Mouse (Mus musculus): ENCODE data around the gene Safb2. TPM values are rescaled to one million over a fixed set of nuclear protein-coding genes. Genes with fewer than 3 reads are reported as not detected.

Gene Safb2
- total and polyA plus RNA-seq, 2 experiments from 2014 or later, result 30.7 to 48.9 TPM

GRCm38 (mm10) chr17:56545945-56546344 is 38.4 kb downstream of the Safb2 start:
- 83% methylated on average over 1 of the region's 1 CpGs for WGBS

GRCm38 (mm10) chr17:56544699-56545387 is 39.5 kb downstream of the Safb2 start:
- 76% methylated on average over 7 of the region's 7 CpGs for WGBS

More at GRCm38 (mm10) chr17:56545945-56546344, 38.4 kb downstream of the Safb2 start:
- Histone ChIP-seq H3K36me3 (ENCODE audit: insufficient read depth, low read length) (no peaks in the 10 kb centered on the region), H3K4me1 (ENCODE audit: insufficient read depth, low read length) (peaks cover 8% of the 10 kb centered on the region), H3K27me3 (ENCODE audit: insufficient read depth, low read length) (no peaks in the 10 kb centered on the region), H3K9ac (replicated peaks; ENCODE audit: low read length, poor library complexity, severe bottlenecking) (no peak overlapping the region), H3K9me3 (ENCODE audit: low read length) (no peaks in the 10 kb centered on the region), H3K4me2 (ENCODE audit: low read depth, low read length, poor library complexity, severe bottlenecking) (no peak overlapping the region), H3K27ac (ENCODE audit: low read depth, low read length) (no peak overlapping the region), H3K4me3 (ENCODE audit: low read depth, low read length) (no peak overlapping the region)
- no peak for DNase-seq (ENCODE audit: low spot score)
- TF ChIP-seq CTCF (IDR thresholded peaks at IDR 0.05), result no peak
- ATAC-seq (ENCODE audit: low FRiP score), result no peak

GRCm38 (mm10) chr17:56543684-56544224 is 40.6 kb downstream of the Safb2 start:
- ATAC-seq (ENCODE audit: low FRiP score) (no peak), DNase-seq (ENCODE audit: low spot score) (no peak)
- WGBS, result 88% methylated on average over 3 of the region's 3 CpGs
- H3K9ac ChIP-seq (replicated peaks; ENCODE audit: low read length, poor library complexity, severe bottlenecking), result no peak overlapping the region
- no peak overlapping the region for H3K4me2 ChIP-seq (ENCODE audit: low read depth, low read length, poor library complexity, severe bottlenecking)
- no peak overlapping the region for H3K4me3 ChIP-seq (ENCODE audit: low read depth, low read length)
- no peaks in the 10 kb centered on the region for H3K27me3 ChIP-seq (ENCODE audit: insufficient read depth, low read length)
- no peaks in the 10 kb centered on the region for H3K36me3 ChIP-seq (ENCODE audit: insufficient read depth, low read length)
- H3K9me3 ChIP-seq (ENCODE audit: low read length), result no peaks in the 10 kb centered on the region
- H3K27ac ChIP-seq (ENCODE audit: low read depth, low read length), result no peak overlapping the region
- TF ChIP-seq CTCF (IDR thresholded peaks at IDR 0.05), result peak; percentile 7; the same call in 1 of the 2 replicates
- H3K4me1 ChIP-seq (ENCODE audit: insufficient read depth, low read length), result peaks cover 8% of the 10 kb centered on the region

More at GRCm38 (mm10) chr17:56544699-56545387, 39.5 kb downstream of the Safb2 start:
- Histone ChIP-seq H3K4me2 (ENCODE audit: low read depth, low read length, poor library complexity, severe bottlenecking) (no peak overlapping the region), H3K27me3 (ENCODE audit: insufficient read depth, low read length) (no peaks in the 10 kb centered on the region), H3K9ac (replicated peaks; ENCODE audit: low read length, poor library complexity, severe bottlenecking) (no peak overlapping the region), H3K9me3 (ENCODE audit: low read length) (no peaks in the 10 kb centered on the region), H3K4me1 (ENCODE audit: insufficient read depth, low read length) (peaks cover 8% of the 10 kb centered on the region), H3K27ac (ENCODE audit: low read depth, low read length) (no peak overlapping the region), H3K4me3 (ENCODE audit: low read depth, low read length) (no peak overlapping the region), H3K36me3 (ENCODE audit: insufficient read depth, low read length) (no peaks in the 10 kb centered on the region)
- DNase-seq (ENCODE audit: low spot score) (no peak), ATAC-seq (ENCODE audit: low FRiP score) (no peak)
- TF ChIP-seq CTCF (IDR thresholded peaks at IDR 0.05), result no peak

GRCm38 (mm10) chr17:56542736-56543135 is 41.6 kb downstream of the Safb2 start:
- ATAC-seq (ENCODE audit: low FRiP score) (no peak), DNase-seq (ENCODE audit: low spot score) (peak; percentile 47)
- Histone ChIP-seq H3K27me3 (ENCODE audit: insufficient read depth, low read length) (no peaks in the 10 kb centered on the region), H3K4me3 (ENCODE audit: low read depth, low read length) (no peak overlapping the region), H3K4me2 (ENCODE audit: low read depth, low read length, poor library complexity, severe bottlenecking) (no peak overlapping the region), H3K27ac (ENCODE audit: low read depth, low read length) (no peak overlapping the region), H3K4me1 (ENCODE audit: insufficient read depth, low read length) (peaks cover 8% of the 10 kb centered on the region), H3K36me3 (ENCODE audit: insufficient read depth, low read length) (no peaks in the 10 kb centered on the region), H3K9ac (replicated peaks; ENCODE audit: low read length, poor library complexity, severe bottlenecking) (no peak overlapping the region), H3K9me3 (ENCODE audit: low read length) (no peaks in the 10 kb centered on the region)
- no peak for TF ChIP-seq CTCF (IDR thresholded peaks at IDR 0.05)
- WGBS, result 33% methylated on average over 8 of the region's 8 CpGs

GRCm38 (mm10) chr17:56540562-56540975 is 43.8 kb downstream of the Safb2 start:
- WGBS, result 41% methylated on average over 4 of the region's 6 CpGs
- Histone ChIP-seq H3K27me3 (ENCODE audit: insufficient read depth, low read length) (no peaks in the 10 kb centered on the region), H3K4me1 (ENCODE audit: insufficient read depth, low read length) (no peaks in the 10 kb centered on the region), H3K9ac (replicated peaks; ENCODE audit: low read length, poor library complexity, severe bottlenecking) (no peak overlapping the region), H3K27ac (ENCODE audit: low read depth, low read length) (no peak overlapping the region), H3K9me3 (ENCODE audit: low read length) (no peaks in the 10 kb centered on the region), H3K36me3 (ENCODE audit: insufficient read depth, low read length) (no peaks in the 10 kb centered on the region), H3K4me3 (ENCODE audit: low read depth, low read length) (no peak overlapping the region), H3K4me2 (ENCODE audit: low read depth, low read length, poor library complexity, severe bottlenecking) (no peak overlapping the region)
- ATAC-seq (ENCODE audit: low FRiP score), result no peak
- no peak for TF ChIP-seq CTCF (IDR thresholded peaks at IDR 0.05)
- no peak for DNase-seq (ENCODE audit: low spot score)

GRCm38 (mm10) chr17:56537912-56538311 is 46.5 kb downstream of the Safb2 start:
- Histone ChIP-seq H3K27ac (ENCODE audit: low read depth, low read length) (no peak overlapping the region), H3K9me3 (ENCODE audit: low read length) (no peaks in the 10 kb centered on the region), H3K27me3 (ENCODE audit: insufficient read depth, low read length) (no peaks in the 10 kb centered on the region), H3K4me2 (ENCODE audit: low read depth, low read length, poor library complexity, severe bottlenecking) (no peak overlapping the region), H3K4me1 (ENCODE audit: insufficient read depth, low read length) (no peaks in the 10 kb centered on the region), H3K36me3 (ENCODE audit: insufficient read depth, low read length) (no peaks in the 10 kb centered on the region), H3K4me3 (ENCODE audit: low read depth, low read length) (no peak overlapping the region), H3K9ac (replicated peaks; ENCODE audit: low read length, poor library complexity, severe bottlenecking) (no peak overlapping the region)
- peak; percentile 31; the same call in 1 of the 2 replicates for ATAC-seq (ENCODE audit: low FRiP score)
- TF ChIP-seq CTCF (IDR thresholded peaks at IDR 0.05), result peak; percentile 60
- 9% methylated on average over 8 of the region's 8 CpGs for WGBS
- peak; percentile 83 for DNase-seq (ENCODE audit: low spot score)

Data from midbrain, postnatal 0 days (tissue).